Mouse (Mus musculus) bone marrow macrophage, adult 2 months (primary cell): ENCODE measurements around the gene Sult1a1.

Source experiments
- CTCF ChIP-seq: IDR thresholded peaks from 2 replicates; pipeline ENCODE4 v1.5.1; 2012; ENCODE audit warnings: low read depth, mild to moderate bottlenecking, low read length, moderate library complexity
- POLR2A ChIP-seq: IDR thresholded peaks from 2 replicates; pipeline ENCODE4 v1.6.1; 2012; ENCODE audit warnings: mild to moderate bottlenecking, low read depth, low read length, borderline replicate concordance

DNA sequence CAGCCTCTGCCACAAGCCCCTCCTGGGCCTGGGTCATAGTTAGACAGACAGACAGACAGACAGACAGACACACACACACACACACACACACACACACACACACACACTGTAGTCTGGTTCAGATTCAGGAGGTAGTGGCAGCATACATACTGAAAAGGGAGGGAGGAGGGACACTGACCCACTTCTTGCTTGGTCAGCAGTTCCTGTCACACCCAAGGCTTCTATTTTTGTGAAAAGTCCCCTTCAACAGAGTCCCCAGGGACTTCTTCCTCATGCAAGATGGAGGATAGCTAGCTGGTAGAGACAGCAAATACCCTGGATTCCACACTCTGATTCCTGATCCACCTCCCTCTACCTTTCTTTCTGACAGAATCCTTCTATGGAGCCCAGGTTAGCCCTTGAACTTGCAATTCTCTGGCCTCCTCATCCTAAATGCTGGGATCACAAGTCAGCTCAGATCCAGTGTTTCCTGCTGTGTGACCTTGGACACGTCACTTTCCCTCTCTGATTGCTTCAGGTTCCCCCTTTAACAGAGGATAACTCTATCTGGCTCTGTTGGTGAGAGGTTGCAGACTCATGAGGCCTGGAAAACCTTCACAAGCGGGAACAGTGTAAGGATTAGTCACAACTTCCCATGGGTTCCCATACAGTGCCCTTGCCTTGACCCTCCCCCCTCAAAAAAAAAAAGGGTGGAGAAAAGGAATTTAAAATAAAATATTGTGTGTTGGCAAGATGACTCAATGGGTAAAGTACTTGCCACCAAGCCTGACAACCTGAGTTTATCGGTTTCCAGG lies 50.2 kb downstream of the Sult1a1 start:
- no peak for TF ChIP-seq CTCF
- no peak for TF ChIP-seq POLR2A
